Mouse (Mus musculus) cerebellum, adult 11-12 months (tissue): Measurements from ENCODE around the gene Tars2.
"Not testable (repeated sequence)": the region's sequence is repeated elsewhere in the genome, so short reads cannot be mapped to it uniquely, and the experiment has no call there.

Source experiments
- DNase-seq: peaks from one replicate; pipeline ENCODE4 v3.0.0; 2022

Gene Tars2

GRCm38 (mm10) chr3:95760106-95760505, at the start of gene Tars2:
Gene Tars2 (minus strand): TSS chr3:95760206.
- no peak for DNase-seq

- no peak for DNase-seq
These were observed 48.4 kb upstream of the Tars2 start for GRCm38 (mm10) chr3:95808384-95808783.

GRCm38 (mm10) chr3:95807630-95808029, 47.6 kb upstream of the Tars2 start:
- DNase-seq = not testable (repeated sequence)

GRCm38 (mm10) chr3:95806677-95807076, 46.7 kb upstream of the Tars2 start:
- no peak for DNase-seq

GRCm38 (mm10) chr3:95803851-95804250, 43.8 kb upstream of the Tars2 start:
- DNase-seq = no peak

- no peak for DNase-seq
These were observed 38.8 kb upstream of the Tars2 start for GRCm38 (mm10) chr3:95798756-95799155.

GRCm38 (mm10) chr3:95794299-95794698, 34.3 kb upstream of the Tars2 start:
- no peak for DNase-seq

GRCm38 (mm10) chr3:95793662-95794061, 33.7 kb upstream of the Tars2 start:
- DNase-seq = no peak

GRCm38 (mm10) chr3:95785501-95785900, 25.5 kb upstream of the Tars2 start:
- no peak for DNase-seq

- no peak for DNase-seq
These were observed 12.0 kb upstream of the Tars2 start for GRCm38 (mm10) chr3:95771985-95772384.

GRCm38 (mm10) chr3:95765534-95765933, 5.5 kb upstream of the Tars2 start:
- no peak for DNase-seq

GRCm38 (mm10) chr3:95763811-95764210, 3.8 kb upstream of the Tars2 start:
- DNase-seq = no peak

GRCm38 (mm10) chr3:95762961-95763360, 3.0 kb upstream of the Tars2 start:
- no peak for DNase-seq

- no peak for DNase-seq
These were observed 1.8 kb upstream of the Tars2 start for GRCm38 (mm10) chr3:95761771-95762170.

GRCm38 (mm10) chr3:95760656-95761055, 650 bp upstream of the Tars2 start:
- DNase-seq = no peak

GRCm38 (mm10) chr3:95758467-95759218, 1.4 kb downstream of the Tars2 start:
- no peak for DNase-seq

- DNase-seq = no peak
These were observed 3.2 kb downstream of the Tars2 start for GRCm38 (mm10) chr3:95756808-95757207.

GRCm38 (mm10) chr3:95754345-95755206, 5.4 kb downstream of the Tars2 start:
- DNase-seq = peak; percentile 94

GRCm38 (mm10) chr3:95752935-95753334, 7.1 kb downstream of the Tars2 start:
- DNase-seq = no peak

GRCm38 (mm10) chr3:95740406-95740805, 19.6 kb downstream of the Tars2 start:
- no peak for DNase-seq

- no peak for DNase-seq
These were observed 20.5 kb downstream of the Tars2 start, which contains the start of gene Ecm1 for GRCm38 (mm10) chr3:95739353-95740104. Gene Ecm1 (minus strand): TSS chr3:95739569.

GRCm38 (mm10) chr3:95735071-95735670, 24.8 kb downstream of the Tars2 start:
- no peak for DNase-seq
